Mouse (Mus musculus) MEL (cell line): ENCODE data around the gene Egfl7. TPM values are rescaled to one million over a fixed set of nuclear protein-coding genes. Genes with fewer than 3 reads are reported as not detected.

Source experiments
- DNase-seq: peaks from one replicate; pipeline ENCODE4 v3.0.0; 2011; ENCODE audit warnings: low read depth, low spot score
- H3K27ac ChIP-seq: 2 replicates; pipeline ENCODE4 v1.5.1; 2012; ENCODE audit warnings: low read depth, mild to moderate bottlenecking, control low read depth, low read length, moderate library complexity; ENCODE audit not compliant: control insufficient read depth
- H3K27me3 ChIP-seq, 2 experiments: fragments of 150-350 bp in 1 of 2; sonication (generic) in 1 of 2; 2 replicates each; pipeline ENCODE4 v1.6.1; 2012; ENCODE audit warnings: low read length in 2 of 2, mild to moderate bottlenecking in 2 of 2, improper control_type of control experiment in 1 of 2, moderate library complexity in 1 of 2; ENCODE audit not compliant: insufficient read depth in 2 of 2, control insufficient read depth in 1 of 2
- H3K36me3 ChIP-seq, 2 experiments: 2 replicates each; pipeline ENCODE4 v1.6.1; 2012 to 2014; ENCODE audit warnings: low read length in 2 of 2, improper control_type of control experiment in 1 of 2, inconsistent platforms in 1 of 2, mild to moderate bottlenecking in 1 of 2; ENCODE audit not compliant: insufficient read depth in 2 of 2, control insufficient read depth in 1 of 2
- H3K4me1 ChIP-seq, 2 experiments: fragments of 150-350 bp in 1 of 2; sonication (generic) in 1 of 2; 2 replicates each; pipeline ENCODE4 v1.6.1; 2012; ENCODE audit warnings: low read length in 2 of 2, improper control_type of control experiment in 1 of 2, mild to moderate bottlenecking in 1 of 2; ENCODE audit not compliant: insufficient read depth in 2 of 2, control insufficient read depth in 1 of 2
- H3K4me3 ChIP-seq, 2 experiments: fragments of 150-350 bp in 1 of 2; sonication (generic) in 1 of 2; 2 replicates each; pipeline ENCODE4 v1.5.1; 2012; ENCODE audit warnings: low read depth in 2 of 2, low read length in 2 of 2, mild to moderate bottlenecking in 2 of 2, moderate library complexity in 2 of 2, control low read depth in 1 of 2, improper control_type of control experiment in 1 of 2; ENCODE audit not compliant: control insufficient read depth in 1 of 2, insufficient read depth in 1 of 2
- H3K79me2 ChIP-seq: 2 replicates; pipeline ENCODE4 v1.6.1; 2012; ENCODE audit warnings: mild to moderate bottlenecking, low read length, moderate library complexity; ENCODE audit not compliant: control insufficient read depth, poor library complexity, insufficient read depth
- H3K9ac ChIP-seq: 2 replicates; pipeline ENCODE4 v1.6.1; 2012; ENCODE audit warnings: low read depth, mild to moderate bottlenecking, control low read depth, low read length, moderate library complexity; ENCODE audit not compliant: control insufficient read depth, poor library complexity, severe bottlenecking
- H3K9me3 ChIP-seq: fragments of 150-350 bp; sonication (generic); replicated peaks from 2 replicates; pipeline ENCODE4 v1.6.1; 2012; ENCODE audit warnings: mild to moderate bottlenecking, low read length, improper control_type of control experiment, moderate library complexity; ENCODE audit not compliant: insufficient read depth
- BHLHE40 ChIP-seq: IDR thresholded peaks from 2 replicates; pipeline ENCODE4 v1.6.1; 2012; ENCODE audit warnings: low read depth, mild to moderate bottlenecking, inconsistent platforms, low read length, improper control_type of control experiment, borderline replicate concordance
- CHD2 ChIP-seq: IDR thresholded peaks from 2 replicates; pipeline ENCODE4 v1.6.1; 2011; ENCODE audit warnings: low read length, improper control_type of control experiment
- CTCF ChIP-seq, 3 experiments: IDR thresholded peaks in 2 of 3; conservative IDR thresholded peaks in 1 of 3; 2 replicates each; pipeline ENCODE4 v1.5.1; 2011 to 2012; ENCODE audit warnings: low read length in 3 of 3, low read depth in 2 of 3, mild to moderate bottlenecking in 2 of 3, improper control_type of control experiment in 1 of 3, inconsistent platforms in 1 of 3, mixed read lengths in 1 of 3, moderate library complexity in 1 of 3; ENCODE audit not compliant: control insufficient read depth in 1 of 3, insufficient read depth in 1 of 3, poor library complexity in 1 of 3, severe bottlenecking in 1 of 3
- ELF1 ChIP-seq: IDR thresholded peaks from 2 replicates; pipeline ENCODE4 v1.6.1; 2014; ENCODE audit warnings: low read depth, mild to moderate bottlenecking, inconsistent platforms, low read length, improper control_type of control experiment, moderate library complexity
- EP300 ChIP-seq, 2 experiments: IDR thresholded peaks; 2 replicates each; pipeline ENCODE4 v1.6.1; 2011; ENCODE audit warnings: improper control_type of control experiment in 2 of 2, low read length in 2 of 2, low read depth in 1 of 2, mild to moderate bottlenecking in 1 of 2
- ETS1 ChIP-seq: IDR thresholded peaks from 2 replicates; pipeline ENCODE4 v1.6.1; 2012; ENCODE audit warnings: low read depth, mild to moderate bottlenecking, inconsistent platforms, low read length, improper control_type of control experiment, moderate library complexity
- GABPA ChIP-seq: IDR thresholded peaks from 2 replicates; pipeline ENCODE4 v1.6.1; 2012; ENCODE audit warnings: low read depth, mild to moderate bottlenecking, inconsistent platforms, low read length, improper control_type of control experiment, moderate library complexity
- GATA1 ChIP-seq: IDR thresholded peaks from 2 replicates; pipeline ENCODE4 v1.6.1; 2011; ENCODE audit warnings: low read depth, low read length, improper control_type of control experiment
- HCFC1 ChIP-seq: IDR thresholded peaks from 2 replicates; pipeline ENCODE4 v1.6.1; 2012; ENCODE audit warnings: low read depth, mild to moderate bottlenecking, inconsistent platforms, low read length, improper control_type of control experiment, moderate library complexity
- JUND ChIP-seq: IDR thresholded peaks from 2 replicates; pipeline ENCODE4 v1.6.1; 2011; ENCODE audit warnings: low read depth, mild to moderate bottlenecking, improper control_type of control experiment, low read length
- MAFK ChIP-seq: IDR thresholded peaks from 2 replicates; pipeline ENCODE4 v1.6.1; 2011; ENCODE audit warnings: low read depth, mild to moderate bottlenecking, low read length, improper control_type of control experiment, borderline replicate concordance
- MAZ ChIP-seq: IDR thresholded peaks from 2 replicates; pipeline ENCODE4 v1.6.1; 2012; ENCODE audit warnings: low read depth, mild to moderate bottlenecking, inconsistent platforms, low read length, improper control_type of control experiment
- MEF2A ChIP-seq: IDR thresholded peaks from 2 replicates; pipeline ENCODE4 v1.6.1; 2014; ENCODE audit warnings: low read depth, mild to moderate bottlenecking, inconsistent platforms, low read length, improper control_type of control experiment; ENCODE audit not compliant: poor library complexity, insufficient replicate concordance, severe bottlenecking; ENCODE audit errors: extremely low read depth
- MYB ChIP-seq: IDR thresholded peaks from 2 replicates; pipeline ENCODE4 v1.6.1; 2011; ENCODE audit warnings: mild to moderate bottlenecking, low read depth, low read length, improper control_type of control experiment
- MYC ChIP-seq: IDR thresholded peaks from 2 replicates; pipeline ENCODE4 v1.6.1; 2011; ENCODE audit warnings: low read depth, mild to moderate bottlenecking, low read length, improper control_type of control experiment, moderate library complexity
- NRF1 ChIP-seq: IDR thresholded peaks from 2 replicates; pipeline ENCODE4 v1.6.1; 2014; ENCODE audit warnings: low read depth, mild to moderate bottlenecking, inconsistent platforms, low read length, improper control_type of control experiment, moderate library complexity; ENCODE audit not compliant: poor library complexity, insufficient read depth, severe bottlenecking
- POLR2A ChIP-seq, 2 experiments: IDR thresholded peaks; 2 replicates each; pipeline ENCODE4 v1.6.1; 2011 to 2012; ENCODE audit warnings: low read length in 2 of 2, mild to moderate bottlenecking in 2 of 2, control low read depth in 1 of 2, improper control_type of control experiment in 1 of 2, low read depth in 1 of 2, moderate library complexity in 1 of 2; ENCODE audit not compliant: control insufficient read depth in 1 of 2, insufficient read depth in 1 of 2, poor library complexity in 1 of 2
- POLR2AphosphoS2 ChIP-seq: IDR thresholded peaks from 2 replicates; pipeline ENCODE4 v1.6.1; 2011; ENCODE audit warnings: low read length, improper control_type of control experiment
- RAD21 ChIP-seq: IDR thresholded peaks from 2 replicates; pipeline ENCODE4 v1.6.1; 2011; ENCODE audit warnings: mild to moderate bottlenecking, low read depth, low read length, improper control_type of control experiment
- SIN3A ChIP-seq: IDR thresholded peaks from 2 replicates; pipeline ENCODE4 v1.6.1; 2012; ENCODE audit warnings: low read length, improper control_type of control experiment, inconsistent platforms
- TBP ChIP-seq: IDR thresholded peaks from 2 replicates; pipeline ENCODE4 v1.8.0; 2011; ENCODE audit warnings: low read depth, low read length, improper control_type of control experiment
- UBTF ChIP-seq: IDR thresholded peaks from 2 replicates; pipeline ENCODE4 v1.6.1; 2012; ENCODE audit warnings: low read depth, mild to moderate bottlenecking, inconsistent platforms, low read length, improper control_type of control experiment, moderate library complexity, borderline replicate concordance; ENCODE audit not compliant: insufficient read depth
- USF1 ChIP-seq: IDR thresholded peaks from 2 replicates; pipeline ENCODE4 v1.6.1; 2014; ENCODE audit warnings: low read depth, mild to moderate bottlenecking, inconsistent platforms, low read length, improper control_type of control experiment, moderate library complexity
- ZKSCAN1 ChIP-seq: IDR thresholded peaks from 2 replicates; pipeline ENCODE4 v1.6.1; 2012; ENCODE audit warnings: low read depth, mild to moderate bottlenecking, inconsistent platforms, low read length, improper control_type of control experiment, moderate library complexity
- polyA plus RNA-seq, 2 experiments: library from polyadenylated mRNA; stranded (reverse) in 1 of 2; unstranded in 1 of 2; fragments of >175 nt in 1 of 2; fragments of >200 nt in 1 of 2; gene quantifications; 2 replicates each; pipeline versions ENCODE4 v1.2.1 to v1.2.4; 2012; ENCODE audit warnings: low replicate concordance in 2 of 2, low read depth in 1 of 2; ENCODE audit not compliant: insufficient read length in 2 of 2, insufficient read depth in 1 of 2, missing spikeins in 1 of 2
- total RNA-seq: library from RNA; depleted of rRNA; stranded (reverse); fragments of 300-350 nt; gene quantifications from 2 replicates; pipeline ENCODE4 v1.2.3, GENCODE M21; 2012

Egfl7 gene
- total and polyA plus RNA-seq, 3 experiments, result 73.9 to 125 TPM; not detected in 1

DNA sequence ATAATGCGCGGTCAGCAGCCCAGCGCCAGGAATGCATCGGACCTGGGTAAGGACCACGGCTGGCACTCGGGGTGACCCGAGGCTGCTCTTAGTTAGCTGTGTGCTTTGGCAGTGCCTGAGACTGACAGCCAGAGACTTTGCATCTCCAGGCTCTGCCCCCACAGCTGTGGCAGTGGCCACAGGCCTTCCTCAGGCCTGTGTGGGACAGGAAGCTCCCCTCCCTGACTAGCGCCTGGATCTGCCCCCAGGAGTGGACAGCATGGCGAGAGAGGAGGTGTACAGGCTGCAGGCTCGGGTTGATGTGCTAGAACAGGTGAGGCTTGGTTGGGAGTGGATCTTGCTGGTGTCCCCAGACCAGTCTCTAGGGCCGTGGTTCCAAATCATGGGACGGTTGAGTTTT, 11.6 kb downstream of the Egfl7 start:
- no peak overlapping the region for H3K9ac ChIP-seq
- H3K27ac ChIP-seq, result no peak overlapping the region
- no peak overlapping the region for H3K4me3 ChIP-seq
- H3K79me2 ChIP-seq, result no peaks in the 10 kb centered on the region; the same call in 1 of the 2 replicates
- TF ChIP-seq TBP, result no peak
- TF ChIP-seq NRF1, result no peak
- TF ChIP-seq UBTF, result no peak
- no peak for TF ChIP-seq MYC
- TF ChIP-seq CTCF (IDR thresholded peaks at IDR 0.05 in 2 of 3, conservative IDR thresholded peaks at IDR 0.05 in 1 of 3; ENCODE audit: control insufficient read depth in 1 of 3, insufficient read depth in 1 of 3, low read depth in 2 of 3, low read length in 3 of 3, poor library complexity in 1 of 3, severe bottlenecking in 1 of 3), result no peak
- no peaks in the 10 kb centered on the region for H3K27me3 ChIP-seq
- peaks cover 0 to 8% of the 10 kb centered on the region in 2 experiments; a peak in 2 of 4 replicates for H3K4me1 ChIP-seq
- DNase-seq, result no peak
- peaks cover 0 to 7% of the 10 kb centered on the region in 2 experiments; a peak in 2 of 4 replicates for H3K36me3 ChIP-seq
- H3K9me3 ChIP-seq, result no peaks in the 10 kb centered on the region

DNA sequence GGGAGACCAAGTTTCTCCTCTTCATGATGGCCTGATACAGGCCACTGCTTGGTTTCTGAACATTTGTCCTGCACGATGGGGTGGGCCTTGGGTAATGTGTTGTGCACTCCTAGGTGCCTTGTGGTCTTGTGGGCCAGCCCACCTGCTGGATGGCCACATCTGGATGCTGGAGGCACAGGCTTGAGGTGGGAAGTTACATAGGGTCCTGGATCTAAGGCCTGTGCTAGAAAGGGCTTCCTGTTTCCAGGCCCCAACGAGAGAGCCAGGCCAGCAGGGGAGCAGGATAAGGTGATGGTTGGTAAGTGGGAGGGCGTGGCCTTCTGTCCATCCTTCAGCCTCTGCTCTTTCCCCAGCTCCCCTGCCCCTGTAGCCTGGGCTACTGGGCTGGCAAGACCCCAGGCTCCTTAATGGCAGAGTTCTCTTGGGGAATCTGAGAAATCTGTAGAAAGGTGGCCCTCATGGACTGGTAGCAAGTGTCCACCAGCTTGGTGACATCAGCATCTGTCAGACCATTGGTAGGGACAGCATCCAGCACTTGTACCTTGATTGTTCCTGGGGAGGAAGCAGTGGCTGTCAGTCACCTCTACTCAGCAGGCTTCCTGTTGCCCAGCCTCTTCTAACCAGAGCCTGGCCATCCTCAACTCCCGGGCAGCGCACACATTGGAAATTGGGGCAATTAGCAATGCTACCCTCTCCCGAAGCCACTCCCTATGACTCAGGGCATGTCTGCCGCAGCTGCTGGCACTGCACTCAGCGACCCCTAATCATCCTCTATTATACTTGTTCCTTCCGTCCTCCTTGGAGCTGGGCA, 13.6 kb downstream of the Egfl7 start:
- Histone ChIP-seq H3K36me3 (no peaks in the 10 kb centered on the region), H3K4me3 (no peak overlapping the region), H3K27ac (no peak overlapping the region), H3K27me3 (no peaks in the 10 kb centered on the region), H3K79me2 (no peaks in the 10 kb centered on the region), H3K9me3 (no peaks in the 10 kb centered on the region), H3K4me1 (no peaks in the 10 kb centered on the region)
- TF ChIP-seq MAZ (no peak), USF1 (no peak), ETS1 (no peak), GABPA (no peak), ELF1 (no peak)
- TF ChIP-seq, all 39 proteins: peak for 0
- no peak overlapping the region for H3K9ac ChIP-seq
- no peak for DNase-seq

DNA sequence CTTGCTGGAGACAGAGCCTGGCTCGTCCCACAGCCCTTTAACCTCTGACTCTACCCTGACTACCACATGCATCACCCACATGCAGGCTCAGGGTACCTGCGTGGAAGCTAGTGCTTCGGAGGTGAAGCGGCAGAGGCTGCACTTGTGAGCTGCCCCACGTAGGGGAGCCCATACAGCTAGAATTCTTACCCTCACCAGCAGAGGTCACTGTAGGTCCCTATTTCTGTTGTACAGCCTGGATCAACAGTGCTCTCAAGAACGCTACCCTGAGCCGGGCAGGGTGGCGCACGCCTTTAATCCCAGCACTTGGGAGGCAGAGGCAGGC, 14.2 kb downstream of the Egfl7 start:
- Histone ChIP-seq H3K9ac (no peak overlapping the region), H3K4me1 (no peaks in the 10 kb centered on the region), H3K4me3 (no peak overlapping the region), H3K27me3 (no peaks in the 10 kb centered on the region), H3K27ac (no peak overlapping the region), H3K9me3 (no peaks in the 10 kb centered on the region), H3K79me2 (no peaks in the 10 kb centered on the region), H3K36me3 (no peaks in the 10 kb centered on the region)
- DNase-seq, result peak; percentile 80
- TF ChIP-seq JUND, result no peak
- no peak for TF ChIP-seq CHD2
- TF ChIP-seq EP300 (IDR thresholded peaks at IDR 0.05; ENCODE audit: low read depth in 1 of 2, low read length in 2 of 2), result no peak
- no peak for TF ChIP-seq MYB
- no peak for TF ChIP-seq BHLHE40
- no peak for TF ChIP-seq ZKSCAN1
- TF ChIP-seq POLR2AphosphoS2, result no peak
- TF ChIP-seq MEF2A, result no peak
- no peak for TF ChIP-seq SIN3A
- TF ChIP-seq GATA1, result no peak
- no peak for TF ChIP-seq GABPA
- TF ChIP-seq MAFK, result no peak
- no peak for TF ChIP-seq HCFC1
- 0 out of 2 replicates have a peak, but pooled peaks have one; percentile 28 for TF ChIP-seq TBP
- no peak for TF ChIP-seq NRF1
- no peak for TF ChIP-seq POLR2A (IDR thresholded peaks at IDR 0.05; ENCODE audit: control insufficient read depth in 1 of 2, insufficient read depth in 1 of 2, low read depth in 1 of 2, low read length in 2 of 2, poor library complexity in 1 of 2)
- TF ChIP-seq CTCF (IDR thresholded peaks at IDR 0.05 in 2 of 3, conservative IDR thresholded peaks at IDR 0.05 in 1 of 3; ENCODE audit: control insufficient read depth in 1 of 3, insufficient read depth in 1 of 3, low read depth in 2 of 3, low read length in 3 of 3, poor library complexity in 1 of 3, severe bottlenecking in 1 of 3), result peak; percentile 39 to 64 (median 54)
- peak; percentile 41 for TF ChIP-seq RAD21
